Mouse (Mus musculus): Measurements from ENCODE around the gene Casq2.

GRCm38 (mm10) chr3:102141893-102142292, 55.7 kb downstream of the Casq2 start:
- TF ChIP-seq CTCF (IDR thresholded peaks at IDR 0.05; ENCODE audit: low read depth) (no peak), EP300 (IDR thresholded peaks at IDR 0.05; ENCODE audit: low read depth) (no peak)

Measured in liver, postnatal 0 days (tissue).